Mouse (Mus musculus) lung, adult 2 months (tissue): ENCODE data around the gene Dtx2. TPM values are rescaled to one million over a fixed set of nuclear protein-coding genes. Genes with fewer than 3 reads are reported as not detected.
A peak's percentile ranks its signal among the peaks of the same experiment; 100 is the strongest.

ENCODE experiments used
- DNase-seq: peaks from one replicate; pipeline ENCODE4 v3.0.0; 2022
- H3K4me1 ChIP-seq: fragments of 200-500 bp; 2 replicates; pipeline ENCODE4 v1.6.1; 2011; ENCODE audit warnings: low read length; ENCODE audit not compliant: control insufficient read depth, insufficient read depth
- H3K4me3 ChIP-seq: fragments of 200-500 bp; replicated peaks from 2 replicates; pipeline ENCODE3; 2011; ENCODE audit warnings: low read depth, mild to moderate bottlenecking, control low read depth, low read length; ENCODE audit errors: extremely low read depth
- CTCF ChIP-seq: fragments of 200-500 bp; IDR thresholded peaks from 2 replicates; pipeline ENCODE4 v1.5.1; 2011; ENCODE audit warnings: mild to moderate bottlenecking, low read length, control low read depth; ENCODE audit not compliant: insufficient read depth
- POLR2A ChIP-seq: fragments of 200-500 bp; IDR thresholded peaks from 2 replicates; pipeline ENCODE4 v1.6.1; 2011; ENCODE audit warnings: low read depth, mild to moderate bottlenecking, control low read depth, low read length, borderline replicate concordance; ENCODE audit errors: extremely low read depth
- WGBS: fragments of 180-500 bp; shearing (Covaris S2); methylation state at CpG from one replicate; pipeline ENCODE4 v1.1.7; 2018; 5-methylcytosine and 5-hydroxymethylcytosine counted together
- polyA plus RNA-seq: library from polyadenylated mRNA; depleted of rRNA; stranded (reverse); fragments of >200 nt; gene quantifications from 2 replicates; pipeline ENCODE4 v1.2.3, GENCODE M21; 2012

Gene Dtx2
- polyA plus RNA-seq, 1 experiment = 23.9 TPM

GRCm38 (mm10) chr5:135970247-135970646 lies 24.4 kb upstream of the Dtx2 start:
- WGBS = 70% methylated on average over 6 of the region's 6 CpGs
- no peak for DNase-seq
- H3K4me1 ChIP-seq = no peaks in the 10 kb centered on the region
- H3K4me3 ChIP-seq = no peak overlapping the region
- TF ChIP-seq POLR2A (no peak), CTCF (no peak)

GRCm38 (mm10) chr5:135971876-135972275 lies 22.7 kb upstream of the Dtx2 start:
- WGBS = 77% methylated on average over 7 of the region's 7 CpGs
- DNase-seq = no peak
- TF ChIP-seq POLR2A (no peak), CTCF (no peak)

GRCm38 (mm10) chr5:135974365-135974764 lies 20.2 kb upstream of the Dtx2 start, which contains the start of gene Ssc4d:
Gene Ssc4d (minus strand): TSS chr5:135974531.
- 25% methylated on average over 9 of the region's 9 CpGs for whole genome bisulfite sequencing
- Histone ChIP-seq H3K4me1 (no peaks in the 10 kb centered on the region), H3K4me3 (no peak within 1 kb of the TSS)
- DNase-seq = no peak
- TF ChIP-seq CTCF (no peak), POLR2A (no peak)

More at GRCm38 (mm10) chr5:135971876-135972275, 22.7 kb upstream of the Dtx2 start:
- no peaks in the 10 kb centered on the region for H3K4me1 ChIP-seq
- H3K4me3 ChIP-seq = no peak overlapping the region

GRCm38 (mm10) chr5:135975893-135976668 lies 18.5 kb upstream of the Dtx2 start:
- WGBS = 90% methylated on average over 8 of the region's 8 CpGs
- no peak for DNase-seq
- H3K4me1 ChIP-seq = no peaks in the 10 kb centered on the region
- TF ChIP-seq POLR2A (no peak), CTCF (no peak)
- H3K4me3 ChIP-seq = no peak overlapping the region

GRCm38 (mm10) chr5:135979381-135979780 lies 15.2 kb upstream of the Dtx2 start:
- DNase-seq = no peak
- WGBS = 79% methylated on average over 5 of the region's 5 CpGs
- Histone ChIP-seq H3K4me1 (no peaks in the 10 kb centered on the region), H3K4me3 (no peak overlapping the region)
- no peak for TF ChIP-seq POLR2A
- no peak for TF ChIP-seq CTCF

GRCm38 (mm10) chr5:135979904-135980303 lies 14.7 kb upstream of the Dtx2 start, which contains the start of gene Zp3:
Gene Zp3 (plus strand): TSS chr5:135980099.
- Histone ChIP-seq H3K4me1 (no peaks in the 10 kb centered on the region), H3K4me3 (no peak within 1 kb of the TSS)
- TF ChIP-seq CTCF (no peak), POLR2A (no peak)
- no peak for DNase-seq
- WGBS = 64% methylated on average over 8 of the region's 8 CpGs

- H3K4me3 ChIP-seq = no peak overlapping the region
- DNase-seq = peak; percentile 59
- TF ChIP-seq CTCF (peak; percentile 97), POLR2A (no peak)
- H3K4me1 ChIP-seq = no peaks in the 10 kb centered on the region
- WGBS = 24% methylated on average over 6 of the region's 6 CpGs
Measured at GRCm38 (mm10) chr5:135982398-135982797, 12.2 kb upstream of the Dtx2 start.

GRCm38 (mm10) chr5:135984546-135985044 lies 10.0 kb upstream of the Dtx2 start:
- Histone ChIP-seq H3K4me1 (no peaks in the 10 kb centered on the region), H3K4me3 (no peak overlapping the region)
- TF ChIP-seq POLR2A = no peak
- DNase-seq = no peak
- 74% methylated on average over 6 of the region's 6 CpGs for WGBS

GRCm38 (mm10) chr5:135987248-135987647 lies 7.4 kb upstream of the Dtx2 start:
- Histone ChIP-seq H3K4me3 (no peak overlapping the region), H3K4me1 (no peaks in the 10 kb centered on the region)
- TF ChIP-seq CTCF (no peak), POLR2A (no peak)
- WGBS = 49% methylated on average over 11 of the region's 11 CpGs
- no peak for DNase-seq

- WGBS = 52% methylated on average over 5 of the region's 5 CpGs
- TF ChIP-seq CTCF = no peak
- TF ChIP-seq POLR2A = no peak
- no peak for DNase-seq
- Histone ChIP-seq H3K4me1 (peaks cover 4% of the 10 kb centered on the region; the same call in 1 of the 2 replicates), H3K4me3 (no peak overlapping the region)
Measured at GRCm38 (mm10) chr5:135990601-135991000, 4.0 kb upstream of the Dtx2 start.
